Mouse (Mus musculus): ENCODE data around the gene Gm973. TPM values are rescaled to one million over a fixed set of nuclear protein-coding genes. Genes with fewer than 3 reads are reported as not detected.

Gm973 gene
- polyA plus RNA-seq, 1 experiment from 2014 or later: 8.1 TPM

GRCm38 (mm10) chr1:59482696-59483520 lies 33.2 kb upstream of the Gm973 start:
- H3K4me2 ChIP-seq: peak overlapping the region; percentile 97
- H3K36me3 ChIP-seq: no peaks in the 10 kb centered on the region
- peak; percentile 7; the same call in 1 of the 2 replicates for ATAC-seq (ENCODE audit: low FRiP score, low read depth)
- H3K9me3 ChIP-seq: no peaks in the 10 kb centered on the region
- H3K27me3 ChIP-seq: 0 out of 2 replicates have a peak, but pooled peaks cover 11% of the 10 kb centered on the region
- H3K27ac ChIP-seq (replicated peaks): peak overlapping the region; percentile 75
- H3K4me3 ChIP-seq: peak overlapping the region; percentile 62
- peaks cover 51% of the 10 kb centered on the region for H3K4me1 ChIP-seq (replicated peaks)
- under 1% methylated on average over 84 of the region's 88 CpGs for WGBS
- H3K9ac ChIP-seq: peak overlapping the region; percentile 58

- Histone ChIP-seq H3K4me3 (peak overlapping the region; percentile 62), H3K27me3 (0 out of 2 replicates have a peak, but pooled peaks cover 11% of the 10 kb centered on the region), H3K4me1 (replicated peaks) (peaks cover 56% of the 10 kb centered on the region), H3K9me3 (no peaks in the 10 kb centered on the region), H3K4me2 (peak overlapping the region; percentile 97), H3K9ac (peak overlapping the region; percentile 58), H3K36me3 (no peaks in the 10 kb centered on the region), H3K27ac (replicated peaks) (0 out of 2 replicates have a peak overlapping the region, but pooled peaks have one; percentile 6)
- ATAC-seq (ENCODE audit: low FRiP score, low read depth): peak; percentile 75
- 1% methylated on average over 46 of the region's 46 CpGs for WGBS
These were observed 32.4 kb upstream of the Gm973 start for GRCm38 (mm10) chr1:59483521-59484245.

- H3K9me3 ChIP-seq: no peaks in the 10 kb centered on the region
- 0 out of 2 replicates have a peak, but pooled peaks cover 11% of the 10 kb centered on the region for H3K27me3 ChIP-seq
- H3K4me3 ChIP-seq: peak overlapping the region; percentile 62
- H3K27ac ChIP-seq (replicated peaks): peak overlapping the region; percentile 47
- 10% methylated on average over 21 of the region's 21 CpGs for WGBS
- peak overlapping the region; percentile 97 for H3K4me2 ChIP-seq
- no peak; the same call in 1 of the 2 replicates for ATAC-seq (ENCODE audit: low FRiP score, low read depth)
- H3K36me3 ChIP-seq: no peaks in the 10 kb centered on the region
- peaks cover 56% of the 10 kb centered on the region for H3K4me1 ChIP-seq (replicated peaks)
- peak overlapping the region; percentile 1; the same call in 1 of the 2 replicates for H3K9ac ChIP-seq
These were observed 31.8 kb upstream of the Gm973 start for GRCm38 (mm10) chr1:59484314-59484713.

- Histone ChIP-seq H3K9ac (0 out of 2 replicates have a peak overlapping the region, but pooled peaks have one; percentile 11), H3K36me3 (no peaks in the 10 kb centered on the region), H3K4me2 (peak overlapping the region; percentile 97), H3K27ac (replicated peaks) (peak overlapping the region; percentile 47), H3K27me3 (0 out of 2 replicates have a peak, but pooled peaks cover 11% of the 10 kb centered on the region), H3K4me1 (replicated peaks) (peaks cover 56% of the 10 kb centered on the region), H3K4me3 (peak overlapping the region; percentile 62), H3K9me3 (no peaks in the 10 kb centered on the region)
- WGBS: 16% methylated on average over 16 of the region's 16 CpGs
- ATAC-seq (ENCODE audit: low FRiP score, low read depth): no peak
These were observed 31.0 kb upstream of the Gm973 start for GRCm38 (mm10) chr1:59484791-59485785.

GRCm38 (mm10) chr1:59485803-59486202 lies 30.3 kb upstream of the Gm973 start:
- H3K36me3 ChIP-seq: no peaks in the 10 kb centered on the region
- H3K9ac ChIP-seq: 0 out of 2 replicates have a peak overlapping the region, but pooled peaks have one; percentile 6
- peaks cover 54% of the 10 kb centered on the region for H3K4me1 ChIP-seq (replicated peaks)

GRCm38 (mm10) chr1:59487651-59488051 lies 28.4 kb upstream of the Gm973 start:
- Histone ChIP-seq H3K27ac (replicated peaks) (0 out of 2 replicates have a peak overlapping the region, but pooled peaks have one; percentile 3), H3K9ac (no peak overlapping the region), H3K9me3 (no peaks in the 10 kb centered on the region), H3K36me3 (no peaks in the 10 kb centered on the region), H3K27me3 (0 out of 2 replicates have a peak, but pooled peaks cover 9% of the 10 kb centered on the region), H3K4me2 (peak overlapping the region; percentile 47), H3K4me1 (replicated peaks) (peaks cover 41% of the 10 kb centered on the region), H3K4me3 (peak overlapping the region; percentile 5; the same call in 1 of the 2 replicates)
- no peak for ATAC-seq (ENCODE audit: low FRiP score, low read depth)
- WGBS: 9% methylated on average over 10 of the region's 10 CpGs

More at GRCm38 (mm10) chr1:59485803-59486202, 30.3 kb upstream of the Gm973 start:
- Histone ChIP-seq H3K27ac (replicated peaks) (peak overlapping the region; percentile 47; the same call in 1 of the 2 replicates), H3K4me3 (peak overlapping the region; percentile 62), H3K9me3 (no peaks in the 10 kb centered on the region), H3K27me3 (0 out of 2 replicates have a peak, but pooled peaks cover 9% of the 10 kb centered on the region), H3K4me2 (peak overlapping the region; percentile 97)
- no peak for ATAC-seq (ENCODE audit: low FRiP score, low read depth)
- 35% methylated on average over 4 of the region's 4 CpGs for WGBS

- H3K36me3 ChIP-seq: no peaks in the 10 kb centered on the region
- H3K4me2 ChIP-seq: 0 out of 2 replicates have a peak overlapping the region, but pooled peaks have one; percentile 47
- no peak for ATAC-seq (ENCODE audit: low FRiP score, low read depth)
- H3K27ac ChIP-seq (replicated peaks): no peak overlapping the region
- H3K4me3 ChIP-seq: no peak overlapping the region
- no peak overlapping the region for H3K9ac ChIP-seq
- peaks cover 32% of the 10 kb centered on the region for H3K4me1 ChIP-seq (replicated peaks)
- H3K9me3 ChIP-seq: no peaks in the 10 kb centered on the region
- 0 out of 2 replicates have a peak, but pooled peaks cover 4% of the 10 kb centered on the region for H3K27me3 ChIP-seq
- 53% methylated on average over 4 of the region's 4 CpGs for WGBS
These were observed 27.6 kb upstream of the Gm973 start for GRCm38 (mm10) chr1:59488481-59488880.

GRCm38 (mm10) chr1:59488991-59489390 lies 27.1 kb upstream of the Gm973 start:
- Histone ChIP-seq H3K27me3 (0 out of 2 replicates have a peak, but pooled peaks cover under 1% of the 10 kb centered on the region), H3K4me3 (no peak overlapping the region), H3K36me3 (no peaks in the 10 kb centered on the region), H3K9me3 (no peaks in the 10 kb centered on the region), H3K4me2 (no peak overlapping the region), H3K4me1 (replicated peaks) (peaks cover 28% of the 10 kb centered on the region), H3K9ac (no peak overlapping the region), H3K27ac (replicated peaks) (no peak overlapping the region)
- no peak for ATAC-seq (ENCODE audit: low FRiP score, low read depth)
- 61% methylated on average over 4 of the region's 4 CpGs for WGBS

GRCm38 (mm10) chr1:59491517-59491916 lies 24.5 kb upstream of the Gm973 start:
- Histone ChIP-seq H3K27ac (replicated peaks) (no peak overlapping the region), H3K4me1 (replicated peaks) (peaks cover 15% of the 10 kb centered on the region), H3K9ac (no peak overlapping the region), H3K4me2 (no peak overlapping the region), H3K4me3 (no peak overlapping the region), H3K27me3 (no peaks in the 10 kb centered on the region), H3K36me3 (no peaks in the 10 kb centered on the region), H3K9me3 (no peaks in the 10 kb centered on the region)
- ATAC-seq (ENCODE audit: low FRiP score, low read depth): no peak
- WGBS: 84% methylated on average over 9 of the region's 9 CpGs

GRCm38 (mm10) chr1:59492432-59492831 lies 23.6 kb upstream of the Gm973 start:
- no peak overlapping the region for H3K4me2 ChIP-seq
- H3K4me1 ChIP-seq (replicated peaks): peaks cover 10% of the 10 kb centered on the region
- no peaks in the 10 kb centered on the region for H3K36me3 ChIP-seq
- H3K4me3 ChIP-seq: no peak overlapping the region
- H3K9ac ChIP-seq: no peak overlapping the region
- no peak overlapping the region for H3K27ac ChIP-seq (replicated peaks)
- H3K9me3 ChIP-seq: no peaks in the 10 kb centered on the region
- H3K27me3 ChIP-seq: no peaks in the 10 kb centered on the region
- 79% methylated on average over 4 of the region's 4 CpGs for WGBS
- ATAC-seq (ENCODE audit: low FRiP score, low read depth): no peak

GRCm38 (mm10) chr1:59495970-59496369 lies 20.1 kb upstream of the Gm973 start:
- no peak for ATAC-seq (ENCODE audit: low FRiP score, low read depth)
- 91% methylated on average over 5 of the region's 5 CpGs for WGBS
- Histone ChIP-seq H3K4me3 (no peak overlapping the region), H3K27me3 (no peaks in the 10 kb centered on the region), H3K27ac (replicated peaks) (no peak overlapping the region), H3K9me3 (no peaks in the 10 kb centered on the region), H3K4me1 (replicated peaks) (no peaks in the 10 kb centered on the region), H3K4me2 (no peak overlapping the region), H3K9ac (no peak overlapping the region), H3K36me3 (no peaks in the 10 kb centered on the region)

Measured in hindbrain, embryonic 15.5 days (tissue).